Mouse (Mus musculus) heart, postnatal 0 days (tissue): ENCODE measurements at regions not wholly inside any gene's neighbourhood (a gene's known extent, or its start where the extent isn't known, plus 50 kb on each side); places are given as distances from the start of the nearest gene placed in this dataset.

Experiments used
- ATAC-seq: fragments of 200-750 bp; cut with Nextera tagmentation; 2 replicates; pipeline ENCODE4 v1.8.0; 2017; ENCODE audit warnings: low read depth, moderate number of reproducible peaks, moderate library complexity; ENCODE audit not compliant: insufficient read depth
- DNase-seq: peaks from one replicate; pipeline ENCODE4 v3.0.0-alpha.2; 2016; ENCODE audit warnings: low spot score
- H3K27ac ChIP-seq: fragments of 300-500 bp; sonication (generic); 2 replicates; pipeline ENCODE4 v1.5.1; 2014; ENCODE audit warnings: low read depth, mild to moderate bottlenecking
- H3K27me3 ChIP-seq: fragments of 300-500 bp; sonication (generic); 2 replicates; pipeline ENCODE4 v1.6.1; 2014; ENCODE audit warnings: low read length, mixed read lengths; ENCODE audit not compliant: control insufficient read depth, insufficient read depth
- H3K36me3 ChIP-seq: fragments of 300-500 bp; sonication (generic); replicated peaks from 2 replicates; pipeline ENCODE4 v1.6.1; 2014; ENCODE audit warnings: low read length, mixed read lengths; ENCODE audit not compliant: control insufficient read depth, insufficient read depth
- H3K4me1 ChIP-seq: fragments of 300-500 bp; sonication (generic); 2 replicates; pipeline ENCODE4 v1.6.1; 2014; ENCODE audit warnings: antibody characterized with exemption; ENCODE audit not compliant: control insufficient read depth, insufficient read depth
- H3K4me2 ChIP-seq: fragments of 300-500 bp; sonication (generic); 2 replicates; pipeline ENCODE4 v1.6.1; 2014; ENCODE audit warnings: low read depth, mild to moderate bottlenecking, low read length, moderate library complexity
- H3K4me3 ChIP-seq: fragments of 300-500 bp; sonication (generic); 2 replicates; pipeline ENCODE4 v1.5.1; 2014; ENCODE audit warnings: low read depth, low read length
- H3K9ac ChIP-seq: fragments of 300-500 bp; sonication (generic); replicated peaks from 2 replicates; pipeline ENCODE4 v1.6.1; 2014; ENCODE audit warnings: low read depth, low read length, mixed read lengths
- H3K9me3 ChIP-seq: fragments of 300-500 bp; sonication (generic); replicated peaks from 2 replicates; pipeline ENCODE4 v1.6.1; 2016; ENCODE audit warnings: low read length; ENCODE audit not compliant: control insufficient read depth
- CTCF ChIP-seq: IDR thresholded peaks from 2 replicates; pipeline ENCODE4 v1.5.1; 2016; ENCODE audit warnings: antibody characterized with exemption, control low read depth, low read depth
- EP300 ChIP-seq: IDR thresholded peaks from 2 replicates; pipeline ENCODE4 v1.6.1; 2016; ENCODE audit warnings: antibody characterized with exemption, low read depth
- WGBS: fragments of 180-500 bp; shearing (Covaris S2); extraction: QIAGEN DNeasy Blood & Tissue Kit; methylation state at CpG from one replicate; pipeline ENCODE4 v1.1.7; 2014; 5-methylcytosine and 5-hydroxymethylcytosine counted together

GRCm38 (mm10) chr13:52196917-52197316 lies 334.2 kb downstream of the Diras2 start:
- no peak overlapping the region for H3K4me2 ChIP-seq
- H3K27ac ChIP-seq, result no peak overlapping the region
- H3K36me3 ChIP-seq, result no peaks in the 10 kb centered on the region
- H3K27me3 ChIP-seq, result no peaks in the 10 kb centered on the region
- no peak overlapping the region for H3K9ac ChIP-seq
- TF ChIP-seq CTCF (no peak), EP300 (no peak)
- no peaks in the 10 kb centered on the region for H3K9me3 ChIP-seq
- 0 out of 2 replicates have a peak, but pooled peaks cover 4% of the 10 kb centered on the region for H3K4me1 ChIP-seq
- DNase-seq (no peak), ATAC-seq (peak; percentile 60; the same call in 1 of the 2 replicates)
- 55% methylated on average over 5 of the region's 5 CpGs for whole genome bisulfite sequencing
- H3K4me3 ChIP-seq, result no peak overlapping the region

GRCm38 (mm10) chr13:52198649-52199348 lies 332.3 kb downstream of the Diras2 start:
- Histone ChIP-seq H3K9me3 (no peaks in the 10 kb centered on the region), H3K27me3 (no peaks in the 10 kb centered on the region), H3K9ac (no peak overlapping the region), H3K27ac (no peak overlapping the region), H3K4me1 (0 out of 2 replicates have a peak, but pooled peaks cover 4% of the 10 kb centered on the region), H3K36me3 (no peaks in the 10 kb centered on the region), H3K4me3 (no peak overlapping the region), H3K4me2 (no peak overlapping the region)
- TF ChIP-seq CTCF, result peak; percentile 30
- TF ChIP-seq EP300, result no peak
- no peak for DNase-seq
- 75% methylated on average over 7 of the region's 7 CpGs for WGBS
- no peak for ATAC-seq

- no peak overlapping the region for H3K4me2 ChIP-seq
- H3K4me3 ChIP-seq, result no peak overlapping the region
- no peak for ATAC-seq
- H3K9me3 ChIP-seq, result no peaks in the 10 kb centered on the region
- H3K27ac ChIP-seq, result no peak overlapping the region
- H3K27me3 ChIP-seq, result no peaks in the 10 kb centered on the region
- TF ChIP-seq EP300, result no peak
- no peak for TF ChIP-seq CTCF
- no peak for DNase-seq
- 43% methylated on average over 1 of the region's 1 CpGs for WGBS
- H3K4me1 ChIP-seq, result no peaks in the 10 kb centered on the region
- H3K36me3 ChIP-seq, result no peaks in the 10 kb centered on the region
- H3K9ac ChIP-seq, result no peak overlapping the region
Observed at GRCm38 (mm10) chr13:52202372-52202771, 328.7 kb downstream of the Diras2 start.

DNA sequence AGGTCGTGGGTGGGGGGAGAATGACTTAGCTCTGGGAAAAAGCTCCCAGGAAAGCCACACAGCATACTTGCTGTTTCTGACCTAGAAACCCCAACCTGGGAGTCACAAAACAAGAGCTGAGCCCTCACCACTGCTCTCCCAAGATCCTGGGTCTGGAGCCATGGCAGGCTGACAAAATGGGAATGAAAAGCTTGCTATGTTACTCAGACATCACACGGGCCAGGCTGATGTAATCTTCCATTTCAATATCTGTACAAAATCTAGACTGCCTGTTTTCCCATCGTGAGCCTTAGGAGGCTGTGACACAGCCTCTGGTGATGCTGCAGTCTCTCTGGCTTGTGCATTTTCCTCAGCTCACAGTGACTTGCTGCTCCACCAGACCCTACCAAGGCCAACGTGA lies 325.1 kb downstream of the Diras2 start:
- H3K27me3 ChIP-seq, result no peaks in the 10 kb centered on the region
- no peak overlapping the region for H3K27ac ChIP-seq
- DNase-seq (no peak), ATAC-seq (no peak)
- H3K9me3 ChIP-seq, result no peaks in the 10 kb centered on the region
- 60% methylated on average over 4 of the region's 4 CpGs for WGBS
- H3K4me1 ChIP-seq, result peaks cover under 1% of the 10 kb centered on the region; the same call in 1 of the 2 replicates
- H3K4me2 ChIP-seq, result no peak overlapping the region
- H3K36me3 ChIP-seq, result no peaks in the 10 kb centered on the region
- no peak overlapping the region for H3K9ac ChIP-seq
- H3K4me3 ChIP-seq, result no peak overlapping the region
- TF ChIP-seq EP300, result no peak
- no peak for TF ChIP-seq CTCF

GRCm38 (mm10) chr13:52216343-52216742 lies 314.7 kb downstream of the Diras2 start:
- no peaks in the 10 kb centered on the region for H3K4me1 ChIP-seq
- no peak overlapping the region for H3K27ac ChIP-seq
- TF ChIP-seq EP300, result no peak
- TF ChIP-seq CTCF, result no peak
- H3K4me3 ChIP-seq, result no peak overlapping the region
- no peak overlapping the region for H3K9ac ChIP-seq
- no peaks in the 10 kb centered on the region for H3K27me3 ChIP-seq
- DNase-seq (no peak), ATAC-seq (no peak)
- 92% methylated on average over 5 of the region's 5 CpGs for WGBS
- H3K9me3 ChIP-seq, result no peaks in the 10 kb centered on the region
- no peak overlapping the region for H3K4me2 ChIP-seq
- no peaks in the 10 kb centered on the region for H3K36me3 ChIP-seq

DNA sequence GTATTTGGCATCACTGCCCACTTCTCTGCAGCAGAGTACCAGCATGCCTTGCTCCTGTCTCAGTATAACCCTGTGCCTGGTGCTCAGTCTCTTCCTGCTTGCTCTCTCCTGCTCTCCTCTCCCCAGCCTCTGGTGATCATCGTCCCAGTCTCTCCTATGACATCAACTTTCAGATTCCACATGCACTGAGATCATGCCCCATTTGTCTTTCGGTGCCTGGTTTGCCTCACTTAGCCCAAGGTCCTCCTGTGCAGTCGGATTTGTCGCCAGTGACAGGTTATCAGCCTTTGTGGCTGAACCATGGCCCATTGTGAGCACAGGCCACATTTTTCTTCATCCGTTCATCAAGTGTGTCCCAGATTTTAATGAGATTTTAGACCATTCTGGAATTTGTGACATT lies 314.0 kb downstream of the Diras2 start:
- Histone ChIP-seq H3K4me1 (no peaks in the 10 kb centered on the region), H3K9ac (no peak overlapping the region), H3K9me3 (no peaks in the 10 kb centered on the region), H3K4me2 (no peak overlapping the region), H3K4me3 (no peak overlapping the region), H3K36me3 (no peaks in the 10 kb centered on the region), H3K27me3 (no peaks in the 10 kb centered on the region), H3K27ac (no peak overlapping the region)
- DNase-seq, result no peak
- WGBS, result 31% methylated on average over 5 of the region's 5 CpGs
- peak; percentile 44; the same call in 1 of the 2 replicates for ATAC-seq
- TF ChIP-seq EP300 (no peak), CTCF (no peak)
